Mouse (Mus musculus): Measurements from ENCODE around the gene AC141477.1.

AC141477.1 gene

GRCm38 (mm10) chr10:76442178-76443088, 2.2 kb upstream of the AC141477.1 start, which contains the start of gene Pcnt:
TSS of gene Pcnt (minus strand) at chr10:76442786.
- no peaks in the 10 kb centered on the region for H3K27me3 ChIP-seq (ENCODE audit: insufficient read depth, low read length)
- no peak for TF ChIP-seq NANOG (IDR thresholded peaks at IDR 0.05; ENCODE audit: borderline replicate concordance, low read length)
- peak; percentile 38 for TF ChIP-seq CTCF (conservative IDR thresholded peaks at IDR 0.05; ENCODE audit: low read length)
- H3K4me3 ChIP-seq (replicated peaks; ENCODE audit: low read length), result peak within 1 kb of the TSS; percentile 96
- peaks cover 40% of the 10 kb centered on the region for H3K36me3 ChIP-seq (ENCODE audit: insufficient read depth, low read length)
- H3K4me1 ChIP-seq (replicated peaks; ENCODE audit: low read depth, low read length), result peaks cover 78% of the 10 kb centered on the region
- H3K9me3 ChIP-seq (ENCODE audit: low read length), result no peaks in the 10 kb centered on the region

- Histone ChIP-seq H3K36me3 (ENCODE audit: insufficient read depth, low read length) (peaks cover 71% of the 10 kb centered on the region), H3K4me1 (replicated peaks; ENCODE audit: low read depth, low read length) (peaks cover 68% of the 10 kb centered on the region), H3K9me3 (ENCODE audit: low read length) (no peaks in the 10 kb centered on the region), H3K4me3 (replicated peaks; ENCODE audit: low read length) (peak overlapping the region; percentile 96), H3K27me3 (ENCODE audit: insufficient read depth, low read length) (no peaks in the 10 kb centered on the region)
- TF ChIP-seq POU5F1 (IDR thresholded peaks at IDR 0.05; ENCODE audit: borderline replicate concordance, low read length), result no peak
- no peak for TF ChIP-seq NANOG (IDR thresholded peaks at IDR 0.05; ENCODE audit: borderline replicate concordance, low read length)
- TF ChIP-seq CTCF (conservative IDR thresholded peaks at IDR 0.05; ENCODE audit: low read length), result no peak
Observed at GRCm38 (mm10) chr10:76439107-76439890, 945 bp downstream of the AC141477.1 start.

- Histone ChIP-seq H3K27me3 (ENCODE audit: insufficient read depth, low read length) (no peaks in the 10 kb centered on the region), H3K36me3 (ENCODE audit: insufficient read depth, low read length) (peaks cover 100% of the 10 kb centered on the region)
- TF ChIP-seq POU5F1 (IDR thresholded peaks at IDR 0.05; ENCODE audit: borderline replicate concordance, low read length), result no peak
- TF ChIP-seq NANOG (IDR thresholded peaks at IDR 0.05; ENCODE audit: borderline replicate concordance, low read length), result no peak
- no peak for TF ChIP-seq CTCF (conservative IDR thresholded peaks at IDR 0.05; ENCODE audit: low read length)
Observed at GRCm38 (mm10) chr10:76433925-76434324, 6.3 kb downstream of the AC141477.1 start.

GRCm38 (mm10) chr10:76425674-76426073, 14.6 kb downstream of the AC141477.1 start:
- no peaks in the 10 kb centered on the region for H3K9me3 ChIP-seq (ENCODE audit: low read length)
- TF ChIP-seq POU5F1 (IDR thresholded peaks at IDR 0.05; ENCODE audit: borderline replicate concordance, low read length), result no peak
- no peak for TF ChIP-seq CTCF (conservative IDR thresholded peaks at IDR 0.05; ENCODE audit: low read length)
- no peak for TF ChIP-seq NANOG (IDR thresholded peaks at IDR 0.05; ENCODE audit: borderline replicate concordance, low read length)
- H3K27me3 ChIP-seq (ENCODE audit: insufficient read depth, low read length), result no peaks in the 10 kb centered on the region
- H3K36me3 ChIP-seq (ENCODE audit: insufficient read depth, low read length), result peaks cover 100% of the 10 kb centered on the region
- H3K4me3 ChIP-seq (replicated peaks; ENCODE audit: low read length), result no peak overlapping the region
- no peaks in the 10 kb centered on the region for H3K4me1 ChIP-seq (replicated peaks; ENCODE audit: low read depth, low read length)

More at GRCm38 (mm10) chr10:76433925-76434324, 6.3 kb downstream of the AC141477.1 start:
- peaks cover 27% of the 10 kb centered on the region for H3K4me1 ChIP-seq (replicated peaks; ENCODE audit: low read depth, low read length)
- H3K4me3 ChIP-seq (replicated peaks; ENCODE audit: low read length), result no peak overlapping the region
- no peaks in the 10 kb centered on the region for H3K9me3 ChIP-seq (ENCODE audit: low read length)

- Histone ChIP-seq H3K27me3 (ENCODE audit: insufficient read depth, low read length) (no peaks in the 10 kb centered on the region), H3K4me1 (replicated peaks; ENCODE audit: low read depth, low read length) (peaks cover 42% of the 10 kb centered on the region), H3K4me3 (replicated peaks; ENCODE audit: low read length) (no peak overlapping the region), H3K9me3 (ENCODE audit: low read length) (no peaks in the 10 kb centered on the region), H3K36me3 (ENCODE audit: insufficient read depth, low read length) (peaks cover 100% of the 10 kb centered on the region)
- TF ChIP-seq CTCF (conservative IDR thresholded peaks at IDR 0.05; ENCODE audit: low read length) (no peak), NANOG (IDR thresholded peaks at IDR 0.05; ENCODE audit: borderline replicate concordance, low read length) (no peak), POU5F1 (IDR thresholded peaks at IDR 0.05; ENCODE audit: borderline replicate concordance, low read length) (no peak)
Observed at GRCm38 (mm10) chr10:76416811-76417210, 23.4 kb downstream of the AC141477.1 start.

- Histone ChIP-seq H3K9me3 (ENCODE audit: low read length) (no peaks in the 10 kb centered on the region), H3K36me3 (ENCODE audit: insufficient read depth, low read length) (peaks cover 93% of the 10 kb centered on the region), H3K27me3 (ENCODE audit: insufficient read depth, low read length) (no peaks in the 10 kb centered on the region), H3K4me3 (replicated peaks; ENCODE audit: low read length) (no peak overlapping the region), H3K4me1 (replicated peaks; ENCODE audit: low read depth, low read length) (peaks cover 38% of the 10 kb centered on the region)
- no peak for TF ChIP-seq POU5F1 (IDR thresholded peaks at IDR 0.05; ENCODE audit: borderline replicate concordance, low read length)
- TF ChIP-seq NANOG (IDR thresholded peaks at IDR 0.05; ENCODE audit: borderline replicate concordance, low read length), result no peak
- TF ChIP-seq CTCF (conservative IDR thresholded peaks at IDR 0.05; ENCODE audit: low read length), result no peak
Observed at GRCm38 (mm10) chr10:76408520-76408919, 31.7 kb downstream of the AC141477.1 start.

- no peak for TF ChIP-seq POU5F1 (IDR thresholded peaks at IDR 0.05; ENCODE audit: borderline replicate concordance, low read length)
- TF ChIP-seq NANOG (IDR thresholded peaks at IDR 0.05; ENCODE audit: borderline replicate concordance, low read length), result no peak
- no peak for TF ChIP-seq CTCF (conservative IDR thresholded peaks at IDR 0.05; ENCODE audit: low read length)
- Histone ChIP-seq H3K4me3 (replicated peaks; ENCODE audit: low read length) (no peak overlapping the region), H3K36me3 (ENCODE audit: insufficient read depth, low read length) (peaks cover 95% of the 10 kb centered on the region), H3K4me1 (replicated peaks; ENCODE audit: low read depth, low read length) (peaks cover 24% of the 10 kb centered on the region), H3K27me3 (ENCODE audit: insufficient read depth, low read length) (no peaks in the 10 kb centered on the region), H3K9me3 (ENCODE audit: low read length) (no peaks in the 10 kb centered on the region)
Observed at GRCm38 (mm10) chr10:76392596-76392995, 47.6 kb downstream of the AC141477.1 start.

GRCm38 (mm10) chr10:76391786-76392185, 48.5 kb downstream of the AC141477.1 start:
- H3K4me3 ChIP-seq (replicated peaks; ENCODE audit: low read length), result no peak overlapping the region
- no peaks in the 10 kb centered on the region for H3K27me3 ChIP-seq (ENCODE audit: insufficient read depth, low read length)
- peaks cover 24% of the 10 kb centered on the region for H3K4me1 ChIP-seq (replicated peaks; ENCODE audit: low read depth, low read length)
- no peaks in the 10 kb centered on the region for H3K9me3 ChIP-seq (ENCODE audit: low read length)
- TF ChIP-seq CTCF (conservative IDR thresholded peaks at IDR 0.05; ENCODE audit: low read length) (peak; percentile 90), NANOG (IDR thresholded peaks at IDR 0.05; ENCODE audit: borderline replicate concordance, low read length) (no peak)
- peaks cover 94% of the 10 kb centered on the region for H3K36me3 ChIP-seq (ENCODE audit: insufficient read depth, low read length)

All from E14TG2a.4 (cell line).